Mouse (Mus musculus): ENCODE results near the gene Nectin4. TPM values are rescaled to one million over a fixed set of nuclear protein-coding genes. Genes with fewer than 3 reads are reported as not detected.

The Nectin4 gene
- total RNA-seq, 2 experiments from 2014 or later: 0.22 TPM; not detected in 1

DNA sequence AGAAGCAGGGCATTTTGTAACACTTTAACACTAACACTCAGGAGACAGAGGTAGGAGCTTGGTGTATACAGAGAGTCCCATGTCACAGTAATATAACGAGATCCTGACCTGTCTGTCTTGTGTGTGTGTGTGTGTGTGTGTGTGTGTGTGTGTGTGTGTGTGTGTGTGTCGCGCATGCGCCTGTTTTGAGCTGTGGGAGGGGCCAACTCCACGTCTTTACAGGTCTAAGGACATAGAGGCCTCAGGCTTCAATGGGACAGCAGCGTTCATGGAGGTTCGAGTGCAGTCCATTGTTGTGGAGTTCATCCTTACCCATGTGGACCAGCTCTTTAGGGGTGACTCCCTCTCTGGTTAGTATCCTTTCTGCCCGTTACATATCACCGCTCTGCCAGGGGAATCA lies 33.1 kb downstream of the Nectin4 start:
- no peak for DNase-seq
- intact Hi-C loops (cut with DNase I): no loop called here

DNA sequence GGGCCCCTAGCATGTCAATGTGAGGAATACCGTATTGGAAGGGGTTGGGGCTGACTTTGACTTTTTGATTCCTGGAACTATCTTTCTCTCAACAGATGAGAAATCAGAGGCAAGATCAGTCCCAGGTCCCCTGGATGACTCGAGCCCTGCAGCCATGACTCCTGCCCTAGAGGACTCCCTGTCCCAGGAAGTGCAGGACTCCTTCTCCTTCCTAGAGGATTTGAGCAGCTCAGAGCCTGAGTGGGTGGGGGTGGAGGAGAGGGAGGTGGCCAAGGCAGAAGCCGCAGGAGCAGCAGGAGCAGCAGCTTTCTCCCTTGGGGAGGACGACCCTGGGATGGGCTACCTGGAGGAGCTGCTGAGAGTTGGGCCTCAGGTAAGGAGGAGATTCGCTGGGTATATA lies 37.4 kb downstream of the Nectin4 start:
- intact Hi-C loops (cut with DNase I): no loop called here

DNA sequence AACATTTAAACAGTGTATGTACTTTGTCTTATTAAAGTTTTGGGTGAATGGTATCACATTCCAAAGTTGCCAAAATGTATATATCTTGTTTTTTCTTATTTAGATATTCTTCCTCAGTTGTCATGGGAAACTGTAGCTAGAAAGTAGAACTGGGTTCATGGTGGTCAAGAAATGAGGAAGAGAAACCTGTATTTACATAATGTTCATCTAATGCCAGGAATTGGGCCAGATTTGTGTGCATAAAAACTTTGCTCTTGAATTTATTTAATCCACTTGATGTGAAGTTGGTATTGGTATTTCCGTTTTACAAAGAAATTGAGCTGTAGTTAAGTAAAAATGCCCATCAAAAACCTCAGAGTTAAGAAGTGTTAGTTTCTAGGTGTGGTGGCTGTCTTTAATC lies 40.3 kb downstream of the Nectin4 start:
- DNase-seq: no peak
- intact Hi-C loops (cut with DNase I): loop anchor here (2.0 to 5.0 kb wide), 2 partner anchors 49 to 67 kb away; partner anchors contain the start of gene Klhdc9

More for the DNA sequence above, 37.4 kb downstream of the Nectin4 start:
- no peak for DNase-seq

DNA sequence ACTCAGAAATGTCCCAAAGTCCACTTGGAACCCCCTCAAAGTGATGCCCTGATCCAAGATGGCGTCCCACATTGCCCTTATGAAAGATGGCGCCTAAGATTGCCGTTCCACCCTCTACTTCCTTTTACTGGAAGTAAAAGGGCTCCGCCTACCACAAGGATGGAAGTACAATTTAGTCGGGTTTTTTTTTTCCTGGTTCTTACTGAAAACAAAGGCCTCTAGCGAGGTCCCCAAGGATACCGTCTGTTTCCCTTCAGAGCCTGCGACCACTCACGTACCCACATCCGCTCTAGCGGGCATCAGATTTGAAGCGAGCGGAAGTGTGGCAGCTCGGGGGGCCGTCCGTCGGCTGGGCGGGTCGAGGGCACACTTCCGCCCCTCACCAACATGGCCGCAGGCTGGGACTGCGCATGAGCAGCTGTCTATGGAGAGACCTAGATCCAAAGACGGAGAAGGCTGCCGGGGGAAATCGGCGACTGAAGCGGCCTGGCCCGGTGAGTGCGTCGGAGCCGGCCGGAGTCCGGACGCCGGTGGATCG lies 41.1 kb downstream of the Nectin4 start, which contains the start of gene Usf1:
TSS of gene Usf1 (plus strand) at position 367 of the 538 bp plus-strand sequence.
- DNase-seq: peak; percentile 96 to 97
- intact Hi-C loops (cut with DNase I): loop anchor here (2.0 to 5.0 kb wide), 2 partner anchors 50 to 66 kb away; partner anchors contain the start of gene Klhdc9

DNA sequence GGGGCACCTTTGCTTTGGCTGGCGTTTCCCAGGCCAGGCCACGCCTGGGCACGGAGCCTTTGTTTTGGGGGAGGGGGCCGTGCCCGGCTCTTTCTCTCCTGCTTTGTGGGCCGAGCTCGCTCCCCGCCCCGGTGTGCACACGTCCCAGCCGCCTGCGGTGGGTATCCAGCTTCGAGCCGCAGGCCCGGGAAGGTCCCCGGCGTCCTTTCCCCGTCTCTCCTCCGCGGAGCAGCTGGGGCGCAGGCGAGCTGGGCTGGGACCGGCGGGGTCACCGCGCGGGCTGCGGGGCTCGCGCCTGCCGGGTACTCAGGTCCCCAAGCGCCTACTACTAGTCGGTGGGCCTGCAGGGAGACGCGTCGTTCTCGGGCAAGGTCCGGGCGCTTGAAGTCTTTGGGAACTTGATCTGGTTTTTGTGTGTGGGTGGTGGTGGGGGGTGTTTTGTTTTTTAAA lies 41.6 kb downstream of the Nectin4 start:
- intact Hi-C loops (cut with DNase I): loop anchor here (2.0 to 5.0 kb wide), 2 partner anchors 51 to 66 kb away; partner anchors contain the start of gene Klhdc9
- DNase-seq: no peak

DNA sequence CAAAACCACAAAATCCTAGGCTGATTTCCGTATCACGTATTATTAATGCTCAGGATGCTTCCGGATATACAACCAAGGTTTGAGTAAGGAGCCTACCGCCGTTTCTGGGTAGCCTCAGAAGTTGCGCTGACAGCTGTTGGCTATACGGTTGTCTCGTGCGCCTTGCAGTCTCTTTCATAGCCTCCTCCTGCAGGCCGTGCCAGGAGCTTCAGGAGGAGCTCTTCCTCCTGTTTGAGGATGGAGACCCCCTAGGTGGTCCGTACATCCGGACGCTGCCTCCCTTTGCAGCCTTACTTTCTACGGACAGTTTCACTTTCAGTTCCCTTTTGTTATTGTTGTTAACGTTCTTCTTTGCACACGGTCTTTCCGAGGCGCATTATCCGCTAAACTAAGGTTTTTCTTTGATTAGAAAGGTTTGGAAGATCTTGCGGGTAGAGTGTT lies 42.1 kb downstream of the Nectin4 start:
- DNase-seq: peak; percentile 57 to 64
- intact Hi-C loops (cut with DNase I): loop anchor here (1.0 to 5.0 kb wide), 2 partner anchors 25 to 65 kb away; partner anchors contain the start of gene F11r

DNA sequence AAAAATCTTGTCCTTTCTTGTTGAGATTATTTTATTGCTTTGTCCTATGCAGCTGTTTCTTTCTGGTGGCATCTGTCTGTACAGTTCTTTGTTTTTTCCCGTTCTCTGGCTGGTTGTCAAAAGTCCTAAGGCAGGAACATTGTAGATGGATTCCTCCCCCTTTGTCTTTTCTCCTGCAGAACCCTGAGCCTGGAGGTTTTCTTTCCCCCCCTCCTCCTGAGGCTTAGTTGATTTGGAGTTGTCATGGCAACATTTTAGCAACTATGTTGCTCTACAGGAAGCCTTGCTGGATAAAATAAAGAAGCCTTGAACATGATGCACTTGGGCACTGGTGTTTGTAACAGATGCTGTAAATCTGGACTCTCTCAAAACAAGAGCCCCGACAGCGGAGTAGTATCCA lies 42.5 kb downstream of the Nectin4 start:
- intact Hi-C loops (cut with DNase I): loop anchor here (1.0 to 5.0 kb wide), 2 partner anchors 25 to 65 kb away; partner anchors contain the start of gene F11r

DNA sequence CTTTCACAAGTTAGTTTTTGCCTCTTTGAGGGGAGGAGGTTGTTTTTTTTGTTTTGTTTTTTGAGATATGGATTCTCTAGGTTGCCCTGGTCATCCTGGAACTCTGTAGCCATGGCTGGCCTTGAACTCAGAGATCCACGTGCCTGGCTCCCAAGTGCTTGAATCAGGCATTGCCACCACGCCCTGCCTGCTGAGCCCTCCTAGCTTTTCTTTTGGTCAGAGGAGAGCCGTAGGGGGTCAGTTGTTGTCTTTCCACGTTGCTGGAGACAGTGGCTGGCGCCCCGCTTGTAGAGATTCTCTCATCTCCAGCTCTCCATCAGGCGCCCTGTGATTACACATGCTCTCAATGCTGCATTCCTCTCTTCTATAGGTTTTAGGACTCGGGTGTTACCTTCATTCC lies 43.7 kb downstream of the Nectin4 start:
- intact Hi-C loops (cut with DNase I): loop anchor here (5.0 kb wide), 1 partner anchor 64 kb away; no protein-coding TSS in a partner anchor
- no peak for DNase-seq

More for the DNA sequence above, 42.5 kb downstream of the Nectin4 start:
- peak; percentile 46 to 48 for DNase-seq

DNA sequence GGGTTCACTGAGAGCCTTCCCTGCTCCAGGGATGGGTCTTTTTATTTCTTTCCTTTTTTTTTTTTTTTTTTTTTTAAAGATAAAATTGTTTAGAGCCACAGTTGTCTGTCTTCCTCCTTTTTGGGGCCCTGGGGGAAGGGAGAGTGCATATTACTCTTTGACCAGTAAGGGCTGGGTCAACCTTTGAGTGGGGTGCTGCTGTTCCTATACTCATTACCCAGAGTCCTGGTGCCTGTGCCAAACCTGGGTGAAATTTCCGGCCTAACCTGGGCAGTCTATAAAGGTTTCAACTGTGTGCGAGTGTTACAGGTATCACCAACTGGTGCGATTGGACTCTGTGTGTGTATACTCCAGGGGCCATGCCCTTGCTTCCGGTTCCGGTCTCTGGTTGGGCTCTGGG lies 48.8 kb downstream of the Nectin4 start, which contains the start of gene Tstd1:
TSS of gene Tstd1 (plus strand) at position 213 of the 400 bp plus-strand sequence.
- intact Hi-C loops (cut with DNase I): no loop called here
- no peak for DNase-seq

DNA sequence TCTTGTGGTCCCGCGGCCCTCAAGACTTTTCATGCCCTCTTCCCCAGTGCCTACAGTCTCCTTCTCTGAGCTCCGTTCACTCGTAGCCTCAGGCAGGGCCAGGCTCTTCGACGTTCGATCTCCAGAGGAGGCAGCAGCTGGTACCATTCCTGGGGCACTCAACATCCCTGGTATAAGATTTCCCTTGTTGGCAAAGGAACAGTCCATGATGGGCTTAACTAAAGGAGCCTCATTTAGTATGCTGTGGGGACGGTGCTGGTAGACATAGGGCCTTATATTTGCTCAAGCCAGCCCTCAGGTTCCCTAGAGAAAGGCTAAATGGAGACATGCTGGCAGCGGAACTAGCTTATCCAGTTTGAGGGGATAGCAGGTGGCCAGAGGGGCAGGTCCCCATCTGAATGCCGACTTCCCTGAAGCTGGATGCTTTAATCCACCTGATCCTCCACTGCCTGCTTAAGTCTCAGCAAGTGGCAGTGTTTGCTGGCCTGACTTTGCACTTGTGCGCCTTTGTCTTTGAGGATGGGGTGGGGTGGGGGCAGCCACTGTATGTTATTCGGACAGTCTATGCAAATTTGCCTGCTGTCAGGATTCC lies 49.5 kb downstream of the Nectin4 start:
- no peak for DNase-seq
- intact Hi-C loops (cut with DNase I): no loop called here

DNA sequence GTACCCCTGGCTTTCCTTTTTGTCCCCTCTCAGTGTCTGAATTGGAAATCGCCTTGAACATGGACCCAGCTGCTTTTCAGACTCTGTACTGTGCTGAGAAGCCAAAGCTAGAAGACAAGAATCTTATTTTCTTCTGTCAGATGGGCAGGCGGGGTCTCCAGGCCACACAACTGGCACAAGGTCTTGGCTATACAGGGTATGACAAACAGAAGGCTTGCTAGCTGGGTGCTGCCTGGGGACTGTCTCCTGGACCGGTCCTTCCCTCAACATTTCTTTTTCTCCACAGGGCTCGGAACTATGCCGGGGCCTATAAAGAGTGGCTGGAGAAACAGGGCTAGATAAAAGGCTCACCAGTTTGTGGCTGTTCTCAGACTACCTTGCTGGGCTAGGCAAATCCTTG lies 50.0 kb downstream of the Nectin4 start:
- DNase-seq: no peak
- intact Hi-C loops (cut with DNase I): no loop called here

DNA sequence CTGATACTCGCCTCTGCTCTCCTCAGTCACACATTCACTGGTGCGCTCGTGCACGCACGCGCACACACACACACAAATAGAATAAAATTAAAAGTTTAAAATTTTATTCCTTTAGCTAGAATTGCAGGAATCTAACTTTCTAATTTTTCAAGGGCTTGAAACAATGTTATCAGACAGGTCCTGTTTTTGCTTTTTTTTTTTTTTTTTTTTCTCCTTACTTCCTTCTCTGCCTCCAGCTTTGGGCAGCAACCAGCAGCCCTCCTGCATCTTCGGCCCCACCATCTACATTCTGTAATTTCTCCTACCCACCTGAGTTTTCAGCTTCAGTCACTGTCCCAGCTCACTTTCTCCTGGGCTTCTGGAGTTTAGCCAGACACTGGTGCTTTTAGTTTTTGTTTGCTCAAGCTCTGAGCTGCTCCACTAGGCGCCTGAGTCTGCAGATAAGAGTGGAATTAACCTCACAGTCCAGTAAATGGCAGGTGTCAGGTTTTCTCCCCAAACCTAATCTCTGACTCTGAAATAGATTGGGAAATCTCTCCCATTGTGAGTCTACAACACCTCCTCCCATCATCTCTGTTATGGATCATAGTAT lies 52.7 kb downstream of the Nectin4 start:
- intact Hi-C loops (cut with DNase I): no loop called here
- DNase-seq: no peak

DNA sequence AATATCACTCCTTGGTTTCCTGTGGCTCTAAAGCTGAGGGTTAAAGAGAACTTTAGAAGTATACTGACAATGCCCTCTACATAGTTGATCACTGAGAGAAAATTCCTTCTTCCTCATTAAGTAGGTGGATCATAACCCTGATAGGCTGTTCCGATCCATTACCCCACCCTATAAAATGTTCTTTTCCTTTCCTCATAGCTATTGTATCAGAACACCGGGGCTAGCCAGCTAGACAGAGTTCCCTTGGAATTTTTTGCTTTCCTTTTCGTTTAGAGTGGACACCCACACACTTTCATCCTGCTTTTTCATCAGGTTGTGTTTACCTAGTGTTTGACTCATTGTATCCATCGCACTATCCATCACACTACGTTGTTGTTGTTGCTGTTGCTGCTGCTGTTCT lies 54.7 kb downstream of the Nectin4 start:
- no peak for DNase-seq
- intact Hi-C loops (cut with DNase I): no loop called here

DNA sequence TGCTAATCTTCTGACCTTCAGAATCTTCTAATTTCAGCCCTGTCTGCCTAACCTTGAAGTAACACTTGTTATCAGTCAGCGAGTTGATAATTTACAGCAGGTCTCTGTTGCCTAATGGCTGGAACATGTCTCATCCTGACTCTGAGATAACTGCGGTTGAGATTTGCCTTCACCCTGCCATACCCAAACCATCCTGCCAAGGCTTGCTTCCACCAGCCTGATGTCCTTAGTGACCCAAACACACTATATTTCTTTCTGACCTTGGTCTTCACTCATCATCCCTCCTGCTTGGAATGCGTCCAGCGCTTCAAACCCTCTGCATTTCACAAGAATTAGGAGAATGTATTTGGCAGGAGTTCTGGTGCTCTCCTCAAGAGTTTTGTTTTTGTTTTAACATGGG lies 55.2 kb downstream of the Nectin4 start:
- DNase-seq: peak; percentile 38 to 41
- intact Hi-C loops (cut with DNase I): no loop called here

DNA sequence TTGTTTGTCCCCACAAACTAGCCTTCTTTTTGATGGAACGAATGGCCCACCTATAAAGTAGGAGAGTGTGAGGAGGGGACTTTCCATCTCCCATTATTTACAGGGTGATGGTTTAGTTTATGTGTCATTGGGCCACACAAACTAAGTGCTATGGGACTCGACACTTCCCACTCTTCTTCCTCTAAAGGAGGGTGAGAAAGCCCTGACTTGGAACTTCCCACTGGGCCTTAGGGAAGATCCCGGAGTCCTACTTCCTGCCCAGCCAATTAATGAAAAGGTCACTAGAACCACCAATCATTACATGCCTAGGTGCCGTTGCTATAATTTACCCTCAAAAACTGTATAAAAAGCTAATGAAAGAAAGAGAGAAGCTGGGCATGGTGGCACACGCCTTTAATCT lies 62.3 kb downstream of the Nectin4 start:
- intact Hi-C loops (cut with DNase I): no loop called here
- DNase-seq: no peak

DNA sequence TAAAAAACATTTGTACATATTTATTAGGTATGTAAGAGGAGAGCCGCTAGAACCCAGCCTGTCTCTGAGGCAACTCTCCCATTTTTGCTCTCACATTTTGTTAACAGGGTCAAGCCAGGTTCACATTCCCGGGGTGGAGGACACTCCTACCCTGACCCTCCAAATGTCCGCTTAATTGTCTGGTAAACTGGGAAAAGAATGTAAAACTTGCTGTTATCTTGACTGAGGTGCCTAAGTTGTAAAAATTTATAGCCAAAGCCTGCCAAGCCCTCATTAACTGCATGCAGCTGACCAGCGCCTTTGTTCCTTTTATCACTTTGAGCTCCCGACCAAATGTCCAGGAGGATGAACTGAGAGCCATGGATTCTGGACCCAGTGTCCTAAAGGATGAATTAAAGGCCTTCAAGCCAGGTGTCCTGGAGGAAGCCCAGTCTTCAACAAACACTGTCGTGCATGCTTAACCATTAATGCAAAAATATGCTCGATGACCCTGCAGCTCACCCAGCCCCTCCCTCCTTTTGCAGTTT lies 65.5 kb downstream of the Nectin4 start:
- DNase-seq: no peak
- intact Hi-C loops (cut with DNase I): no loop called here

DNA sequence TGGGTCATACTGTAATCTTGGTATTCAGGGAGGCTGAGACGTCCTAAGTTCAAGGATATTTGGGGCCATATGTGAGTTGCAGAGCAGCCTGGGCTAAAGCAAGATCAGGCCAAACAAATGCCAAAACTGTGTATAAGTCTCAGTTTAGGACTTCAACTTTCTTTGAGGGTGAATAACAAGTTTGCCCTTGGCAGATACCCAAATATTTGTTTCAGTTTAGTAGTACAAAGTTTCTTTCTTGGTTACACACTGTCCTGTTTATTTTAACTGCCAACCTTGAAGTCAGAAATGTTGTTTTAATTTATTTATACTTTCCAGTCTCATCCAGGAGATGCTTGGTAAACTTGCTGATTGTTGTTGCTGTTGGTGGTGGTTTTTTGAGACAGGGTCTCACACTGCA lies 66.1 kb downstream of the Nectin4 start:
- intact Hi-C loops (cut with DNase I): no loop called here
- DNase-seq: no peak

DNA sequence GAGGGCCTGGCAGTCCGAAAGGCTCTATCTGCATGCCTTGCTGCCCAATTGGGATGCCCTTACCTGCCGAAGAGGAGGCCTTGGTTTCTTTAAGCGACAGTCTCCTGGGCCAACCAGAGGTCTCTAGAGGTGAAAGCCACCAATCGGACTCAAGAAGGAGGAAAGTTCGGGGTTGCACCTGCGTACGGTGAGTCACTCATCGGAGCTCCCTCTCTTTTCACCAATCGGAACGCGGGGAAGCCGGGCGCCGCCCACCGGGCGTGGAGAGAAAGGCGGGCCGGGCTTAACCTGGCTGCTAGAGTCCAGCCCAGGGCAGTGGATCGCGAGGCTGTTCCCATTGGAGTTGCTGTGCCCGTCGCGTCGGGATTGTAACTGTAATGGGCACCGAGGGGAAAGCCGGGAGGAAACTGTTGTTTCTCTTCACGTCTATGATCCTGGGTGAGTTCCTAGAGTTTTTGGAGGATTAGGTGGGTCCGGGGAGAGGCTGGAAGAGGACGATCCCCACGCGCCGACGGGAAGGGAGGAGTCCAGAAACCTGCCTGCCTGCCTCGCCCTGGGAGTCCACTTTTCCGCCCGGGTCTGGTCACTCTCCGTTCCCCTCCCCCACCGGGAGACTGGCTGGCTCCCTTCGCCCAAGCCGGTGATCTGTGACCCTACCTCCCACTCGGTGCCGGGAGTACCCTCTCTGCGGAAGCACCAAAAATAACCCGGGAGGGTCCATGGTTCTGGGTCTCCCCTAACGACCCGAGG lies 67.5 kb downstream of the Nectin4 start, which contains the start of gene F11r:
TSS of gene F11r (plus strand) at position 272 of the 750 bp plus-strand sequence.
- intact Hi-C loops (cut with DNase I): loop anchor here (1.0 to 2.0 kb wide), 2 partner anchors 25 to 33 kb away; no protein-coding TSS in a partner anchor

More for the DNA sequence above, 67.5 kb downstream of the Nectin4 start, which contains the start of gene F11r:
- DNase-seq: peak; percentile 89 to 91
